Mouse (Mus musculus) neural tube, embryonic 14.5 days (tissue): ENCODE data around the gene Slc22a17. TPM values are rescaled to one million over a fixed set of nuclear protein-coding genes. Genes with fewer than 3 reads are reported as not detected.
A peak's percentile ranks its signal among the peaks of the same experiment; 100 is the strongest.

Experiments
- ATAC-seq: fragments of 200-750 bp; cut with Nextera tagmentation; 2 replicates; pipeline ENCODE4 v1.8.0; 2017; ENCODE audit warnings: low read depth, mild to moderate bottlenecking, moderate TSS enrichment, moderate library complexity
- H3K27ac ChIP-seq: fragments of 300-500 bp; sonication (generic); 2 replicates; pipeline ENCODE4 v1.5.1; 2014; ENCODE audit warnings: low read depth, mild to moderate bottlenecking, control low read depth, low read length, moderate library complexity, mixed read lengths
- H3K27me3 ChIP-seq: fragments of 300-500 bp; sonication (generic); 2 replicates; pipeline ENCODE4 v1.6.1; 2014; ENCODE audit warnings: low read length; ENCODE audit not compliant: control insufficient read depth, insufficient read depth
- H3K36me3 ChIP-seq: fragments of 300-500 bp; sonication (generic); 2 replicates; pipeline ENCODE4 v1.6.1; 2014; ENCODE audit warnings: low read length, mixed read lengths; ENCODE audit not compliant: control insufficient read depth, insufficient read depth
- H3K4me1 ChIP-seq: fragments of 300-500 bp; sonication (generic); 2 replicates; pipeline ENCODE4 v1.6.1; 2014; ENCODE audit warnings: low read length; ENCODE audit not compliant: control insufficient read depth, insufficient read depth
- H3K4me2 ChIP-seq: fragments of 300-500 bp; sonication (generic); 2 replicates; pipeline ENCODE4 v1.6.1; 2014; ENCODE audit warnings: mild to moderate bottlenecking, low read depth, low read length, control low read depth
- H3K4me3 ChIP-seq: fragments of 300-500 bp; sonication (generic); 2 replicates; pipeline ENCODE4 v1.5.1; 2014; ENCODE audit warnings: low read depth, low read length, control low read depth, mixed read lengths
- H3K9ac ChIP-seq: fragments of 300-500 bp; sonication (generic); replicated peaks from 2 replicates; pipeline ENCODE4 v1.6.1; 2014; ENCODE audit warnings: low read depth, mild to moderate bottlenecking, control low read depth, low read length, mixed read lengths
- H3K9me3 ChIP-seq: fragments of 300-500 bp; sonication (generic); 2 replicates; pipeline ENCODE4 v1.6.1; 2016; ENCODE audit warnings: low read length; ENCODE audit not compliant: control insufficient read depth
- WGBS: fragments of 180-500 bp; shearing (Covaris S2); extraction: QIAGEN DNeasy Blood & Tissue Kit; methylation state at CpG from one replicate; pipeline ENCODE4 v1.1.7; 2014; 5-methylcytosine and 5-hydroxymethylcytosine counted together
- polyA plus RNA-seq: library from polyadenylated mRNA; unstranded; fragments of >200 nt; fragmentation: Nextera tagmentation; extraction: Ambion mirVana; gene quantifications from 2 replicates; pipeline ENCODE4 v1.2.1, GENCODE M21; 2014

Gene Slc22a17
- polyA plus RNA-seq, 1 experiment from 2014 or later = 122 TPM

DNA sequence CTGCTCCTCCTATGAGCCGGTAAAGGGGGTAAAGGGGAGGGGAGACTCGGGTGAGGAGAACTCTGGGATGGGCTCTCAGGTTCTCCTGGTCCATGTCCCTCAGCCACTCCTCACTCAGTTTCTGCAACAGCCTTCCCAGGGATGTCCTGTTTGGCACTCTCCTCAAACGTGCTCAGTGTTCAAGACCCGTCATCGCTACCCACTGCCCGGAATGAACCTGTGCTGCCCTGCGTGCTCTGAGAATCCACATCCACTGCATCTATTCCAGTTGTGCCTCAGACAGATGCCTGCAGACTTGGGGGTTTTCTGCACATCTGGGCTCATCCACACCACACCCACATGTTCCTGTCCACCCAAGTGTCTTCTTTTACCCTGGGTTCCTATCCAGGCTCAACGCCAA lies 29.5 kb upstream of the Slc22a17 start:
- WGBS = 83% methylated on average over 8 of the region's 8 CpGs
- Histone ChIP-seq H3K4me3 (no peak overlapping the region), H3K9ac (no peak overlapping the region), H3K4me2 (no peak overlapping the region), H3K27me3 (no peaks in the 10 kb centered on the region), H3K9me3 (no peaks in the 10 kb centered on the region), H3K27ac (no peak overlapping the region), H3K36me3 (no peaks in the 10 kb centered on the region), H3K4me1 (no peaks in the 10 kb centered on the region)
- ATAC-seq = no peak

DNA sequence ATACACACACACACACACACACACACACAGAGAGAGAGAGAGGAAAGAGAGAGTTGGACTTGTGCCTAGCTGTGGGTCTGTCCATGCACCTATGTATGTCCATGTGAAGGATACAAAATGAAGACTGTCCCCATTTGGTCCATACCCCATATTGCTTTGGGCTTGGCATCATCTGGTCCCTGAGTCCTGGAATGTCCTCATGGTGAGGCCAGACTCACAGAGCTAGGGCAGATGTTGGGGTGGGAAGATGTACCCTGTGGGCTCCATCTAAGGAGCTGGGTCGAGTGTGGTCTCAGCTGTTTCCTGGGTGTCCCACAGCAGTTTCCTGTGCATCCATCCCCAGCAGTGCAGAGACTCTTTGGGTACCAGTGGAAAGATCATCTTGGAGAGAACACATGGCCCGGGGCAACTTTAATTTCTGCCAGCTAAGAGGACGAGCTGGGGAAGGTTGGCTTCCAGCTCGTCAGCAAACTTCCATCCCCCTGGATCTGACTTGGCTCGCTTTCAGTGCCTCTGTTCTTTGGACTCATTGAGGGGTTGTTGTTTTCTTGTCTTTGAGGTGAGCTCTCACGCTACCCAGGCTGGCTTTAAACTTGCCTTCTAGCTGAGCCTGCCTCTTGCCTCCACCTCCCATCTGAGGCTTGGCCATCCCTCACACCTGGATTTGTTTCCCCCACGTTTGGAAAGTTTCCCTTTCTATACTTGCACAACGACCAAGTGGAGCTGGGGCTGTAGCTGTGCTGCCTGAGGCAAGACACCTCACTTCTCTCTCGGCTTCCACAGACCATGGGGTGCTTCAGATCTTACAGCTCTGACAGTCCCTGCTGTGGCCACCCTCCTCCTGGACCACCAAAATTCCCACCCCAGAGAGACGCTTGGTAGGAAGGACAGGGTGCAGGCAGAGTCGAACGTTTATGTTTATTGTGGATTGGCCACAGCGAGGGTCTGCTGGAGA lies 28.4 kb upstream of the Slc22a17 start:
- 74% methylated on average over 13 of the region's 13 CpGs for WGBS
- Histone ChIP-seq H3K36me3 (no peaks in the 10 kb centered on the region), H3K27ac (no peak overlapping the region), H3K9ac (no peak overlapping the region), H3K4me3 (no peak overlapping the region), H3K9me3 (no peaks in the 10 kb centered on the region), H3K4me2 (no peak overlapping the region), H3K27me3 (no peaks in the 10 kb centered on the region), H3K4me1 (0 out of 2 replicates have a peak, but pooled peaks cover 4% of the 10 kb centered on the region)
- ATAC-seq = no peak

DNA sequence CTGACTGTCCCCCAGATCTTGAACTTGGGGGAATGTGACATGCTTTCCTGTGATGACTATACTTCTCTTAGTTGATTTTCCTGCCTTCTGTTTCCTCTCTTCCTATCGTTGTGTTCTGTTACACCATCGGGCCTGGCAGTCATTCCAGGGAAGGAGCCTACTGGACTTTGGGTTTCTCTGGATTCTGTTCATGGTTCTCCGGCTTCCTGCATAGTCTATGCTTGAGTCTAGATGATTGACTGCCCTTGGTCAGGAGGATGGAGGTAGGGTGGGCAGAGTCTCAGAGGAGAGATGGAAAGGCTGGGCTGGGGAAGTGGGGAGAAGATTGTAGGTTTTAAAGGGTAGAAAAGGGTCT lies 27.2 kb upstream of the Slc22a17 start:
- Histone ChIP-seq H3K4me1 (0 out of 2 replicates have a peak, but pooled peaks cover 7% of the 10 kb centered on the region), H3K27ac (no peak overlapping the region), H3K36me3 (no peaks in the 10 kb centered on the region), H3K4me2 (no peak overlapping the region), H3K4me3 (no peak overlapping the region), H3K9ac (no peak overlapping the region), H3K27me3 (no peaks in the 10 kb centered on the region), H3K9me3 (no peaks in the 10 kb centered on the region)
- WGBS = 81% methylated on average over 3 of the region's 3 CpGs
- no peak for ATAC-seq

DNA sequence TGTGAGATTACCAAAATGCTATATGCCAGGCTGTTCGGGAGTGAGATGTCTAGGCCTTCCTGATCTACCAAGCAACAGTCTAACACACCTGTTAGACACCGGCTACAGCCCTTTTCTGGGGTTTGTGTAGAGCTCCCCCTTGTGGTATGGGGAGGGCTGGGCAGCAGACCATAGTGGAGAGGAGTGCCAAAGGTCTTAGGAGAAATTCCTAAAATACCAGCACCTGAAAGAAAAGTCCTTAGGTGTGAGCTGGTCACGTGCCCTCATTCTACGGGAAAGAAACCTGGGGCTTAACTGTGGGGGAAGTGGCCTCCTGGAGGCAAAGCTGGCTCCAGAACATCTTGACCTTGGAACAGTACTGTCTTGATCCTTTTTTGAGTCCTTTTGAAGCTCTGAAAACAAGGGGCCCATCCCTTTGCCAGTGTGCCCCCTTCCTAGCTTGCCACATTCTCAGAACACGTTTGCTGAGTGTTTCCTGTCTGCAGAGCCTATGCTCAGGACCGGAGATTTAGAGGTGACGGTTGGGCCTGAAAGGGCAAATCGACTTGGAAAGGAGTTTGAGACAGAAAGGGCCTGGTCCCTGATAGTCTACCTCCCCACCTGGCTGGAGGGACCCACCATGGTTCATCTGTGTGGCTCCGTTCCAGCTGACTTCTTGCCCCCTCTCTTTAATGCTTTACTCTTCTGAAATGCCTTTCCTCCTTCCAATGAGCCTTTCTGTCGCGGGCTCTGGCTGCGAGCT lies 26.7 kb upstream of the Slc22a17 start:
- Histone ChIP-seq H3K9me3 (no peaks in the 10 kb centered on the region), H3K4me3 (no peak overlapping the region), H3K4me1 (0 out of 2 replicates have a peak, but pooled peaks cover 7% of the 10 kb centered on the region), H3K27me3 (no peaks in the 10 kb centered on the region), H3K4me2 (no peak overlapping the region), H3K27ac (no peak overlapping the region), H3K9ac (no peak overlapping the region), H3K36me3 (no peaks in the 10 kb centered on the region)
- 55% methylated on average over 12 of the region's 12 CpGs for WGBS
- ATAC-seq = no peak

DNA sequence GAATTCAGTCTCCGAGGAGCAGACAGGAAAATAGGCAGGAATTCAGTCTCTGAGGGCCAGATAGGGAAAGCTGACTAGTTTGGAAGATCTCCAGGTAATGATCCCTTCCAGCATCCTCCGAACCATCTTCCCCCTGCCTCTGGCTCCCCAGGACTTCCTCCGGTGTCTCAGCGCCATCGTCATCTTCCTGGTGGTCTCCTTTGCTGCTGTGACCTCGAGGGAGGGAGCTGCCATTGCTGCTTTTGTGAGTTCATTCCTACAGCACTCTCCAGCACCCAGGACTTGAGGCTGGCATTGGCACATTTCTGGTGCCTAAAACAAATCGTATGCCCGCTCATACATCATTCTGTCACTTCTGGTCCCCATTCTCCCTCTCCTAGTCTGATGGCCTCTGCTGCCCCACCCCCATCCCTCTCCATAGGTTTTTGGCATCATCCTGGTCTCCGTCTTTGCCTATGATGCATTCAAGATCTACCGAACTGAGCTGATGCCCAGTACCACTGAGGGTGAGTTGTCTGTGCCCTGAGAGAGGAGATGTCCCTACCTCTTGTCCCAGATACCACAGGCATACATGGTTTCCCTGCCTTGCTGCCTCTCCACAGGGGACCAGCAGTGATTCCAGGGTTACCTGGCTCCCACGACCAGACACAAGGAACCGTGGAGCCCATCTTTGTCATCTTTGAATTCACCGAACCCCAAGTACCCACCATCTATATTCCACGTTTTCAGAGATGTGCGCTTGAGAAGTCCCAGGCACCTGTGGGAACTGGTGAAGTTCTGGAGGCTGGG lies 25.7 kb upstream of the Slc22a17 start:
- Histone ChIP-seq H3K4me3 (no peak overlapping the region), H3K27ac (no peak overlapping the region), H3K9ac (no peak overlapping the region), H3K9me3 (no peaks in the 10 kb centered on the region), H3K4me2 (no peak overlapping the region), H3K27me3 (no peaks in the 10 kb centered on the region), H3K36me3 (no peaks in the 10 kb centered on the region), H3K4me1 (0 out of 2 replicates have a peak, but pooled peaks cover 7% of the 10 kb centered on the region)
- no peak for ATAC-seq
- WGBS = 82% methylated on average over 15 of the region's 15 CpGs

DNA sequence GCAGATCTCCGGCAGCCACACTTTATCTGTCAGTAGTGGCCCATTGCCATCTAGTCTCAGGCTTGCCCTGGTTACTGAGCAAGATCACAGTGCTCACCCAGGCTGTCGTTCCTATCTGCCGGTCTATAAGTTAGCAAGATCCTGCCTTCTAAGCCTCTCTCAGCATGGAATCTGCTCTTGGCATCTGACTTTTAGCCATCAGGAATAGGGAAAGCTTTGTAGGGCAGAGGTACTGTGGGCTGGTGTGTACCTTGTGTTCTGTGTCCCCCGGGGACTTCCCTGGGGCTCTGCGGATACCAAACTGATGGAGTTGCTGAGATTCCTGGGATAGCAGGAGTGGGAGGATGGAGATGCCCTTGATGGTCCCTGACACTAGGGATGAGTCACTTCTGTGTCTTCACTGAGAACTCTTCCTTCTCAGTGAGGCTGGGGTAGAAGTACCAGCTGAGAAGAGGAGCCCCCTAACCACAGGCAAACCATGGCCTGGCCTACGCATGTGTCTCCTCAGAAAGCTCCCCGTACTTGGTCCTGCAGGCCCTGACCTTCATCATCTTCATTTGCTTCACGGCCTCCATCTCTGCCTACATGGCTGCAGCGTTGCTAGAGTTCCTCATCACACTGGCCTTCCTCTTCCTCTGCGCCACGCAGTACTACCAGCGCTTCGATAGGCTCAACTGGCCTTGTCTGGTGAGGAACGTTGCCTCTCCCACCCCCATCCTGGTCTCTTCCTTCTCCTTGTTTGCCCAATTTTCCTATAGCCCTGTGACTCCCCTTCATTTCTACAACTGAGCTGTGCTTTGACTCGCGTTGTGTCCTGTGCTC lies 24.6 kb upstream of the Slc22a17 start:
- Histone ChIP-seq H3K4me2 (no peak overlapping the region), H3K27ac (no peak overlapping the region), H3K4me1 (0 out of 2 replicates have a peak, but pooled peaks cover 7% of the 10 kb centered on the region), H3K27me3 (no peaks in the 10 kb centered on the region), H3K4me3 (no peak overlapping the region), H3K9me3 (no peaks in the 10 kb centered on the region), H3K36me3 (no peaks in the 10 kb centered on the region), H3K9ac (no peak overlapping the region)
- WGBS = 90% methylated on average over 16 of the region's 16 CpGs
- ATAC-seq = no peak

DNA sequence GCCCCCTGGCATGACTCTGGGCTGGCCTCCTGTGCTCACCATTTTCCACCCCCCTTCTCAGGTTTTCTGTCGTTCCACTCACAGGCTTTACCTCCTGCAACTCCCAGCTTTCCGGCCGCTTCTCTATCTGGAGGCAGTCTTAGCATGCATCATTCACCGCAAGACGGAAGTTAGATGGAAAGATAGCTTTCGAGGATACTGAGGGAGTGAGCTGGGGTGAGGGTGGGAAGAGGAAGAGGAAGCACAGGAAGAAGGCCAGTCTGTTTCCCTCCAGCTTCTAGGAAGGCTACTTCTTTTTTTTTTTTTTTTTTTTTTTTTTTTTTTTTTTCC lies 23.9 kb upstream of the Slc22a17 start:
- no peak overlapping the region for H3K9ac ChIP-seq
- peak overlapping the region; percentile 8; the same call in 1 of the 2 replicates for H3K4me2 ChIP-seq
- no peaks in the 10 kb centered on the region for H3K9me3 ChIP-seq
- ATAC-seq = no peak
- no peaks in the 10 kb centered on the region for H3K27me3 ChIP-seq
- 68% methylated on average over 6 of the region's 6 CpGs for WGBS
- 0 out of 2 replicates have a peak, but pooled peaks cover 7% of the 10 kb centered on the region for H3K4me1 ChIP-seq
- no peaks in the 10 kb centered on the region for H3K36me3 ChIP-seq
- no peak overlapping the region for H3K4me3 ChIP-seq
- peak overlapping the region; percentile 55 for H3K27ac ChIP-seq
